Mouse (Mus musculus): ENCODE data around the gene Tpbgl. TPM values are rescaled to one million over a fixed set of nuclear protein-coding genes. Genes with fewer than 3 reads are reported as not detected.

The Tpbgl gene
- polyA plus RNA-seq, 1 experiment = 5.5 TPM

DNA sequence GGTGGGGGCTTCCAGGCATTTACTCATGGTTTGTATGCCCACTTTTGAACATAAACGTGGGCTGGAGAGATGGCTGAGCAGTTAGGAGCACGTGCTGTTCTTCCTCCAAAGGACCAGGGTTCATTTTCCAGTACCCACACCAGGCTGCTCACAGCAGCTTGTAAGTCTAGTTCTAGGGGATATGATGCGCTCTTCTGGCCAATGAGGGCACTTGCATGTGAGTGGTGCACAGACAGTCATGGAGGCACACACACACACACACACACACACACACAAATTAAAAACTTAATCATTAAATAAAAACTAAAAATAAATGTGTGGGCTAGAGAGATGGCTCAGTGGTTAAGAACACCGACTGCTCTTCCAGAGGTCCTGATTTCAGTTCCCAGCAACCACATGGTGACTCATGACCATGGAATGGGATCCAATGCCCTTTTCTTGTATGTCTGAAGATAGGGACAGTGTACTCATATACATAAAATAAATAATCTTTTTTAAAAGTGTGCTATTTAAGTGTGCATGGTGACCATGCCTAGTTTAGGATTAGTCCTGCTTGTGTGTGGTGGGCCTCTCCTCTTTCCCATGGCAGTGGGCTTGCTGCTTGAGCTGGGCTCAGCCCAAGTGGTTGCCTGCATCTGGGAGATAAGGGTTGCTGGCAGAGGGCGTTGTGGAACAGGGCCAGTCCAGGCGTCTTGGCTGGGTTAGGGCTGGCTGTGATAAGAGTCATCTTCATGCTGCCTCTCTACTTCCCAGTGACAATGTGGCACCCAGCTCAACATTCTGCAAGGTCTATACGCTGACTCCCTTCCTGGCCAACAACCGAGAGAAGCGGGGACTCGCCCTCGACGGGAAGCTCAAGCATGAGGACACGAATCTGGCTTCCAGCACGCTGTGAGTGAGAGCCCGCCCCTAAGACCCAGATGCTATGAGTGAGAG is 32.8 kb downstream of the Tpbgl start:
- TF ChIP-seq CTCF (IDR thresholded peaks at IDR 0.05; ENCODE audit: extremely low read depth, insufficient read depth, insufficient read length, insufficient replicate concordance) (no peak), POLR2A (IDR thresholded peaks at IDR 0.05; ENCODE audit: low read depth, low read length) (no peak)
- Histone ChIP-seq H3K27me3 (ENCODE audit: control insufficient read depth, insufficient read depth, low read length) (no peaks in the 10 kb centered on the region), H3K4me1 (ENCODE audit: control insufficient read depth, insufficient read depth, insufficient read length) (no peaks in the 10 kb centered on the region), H3K36me3 (ENCODE audit: control insufficient read depth, insufficient read depth, low read length) (peaks cover 11% of the 10 kb centered on the region), H3K27ac (ENCODE audit: insufficient read depth, low read length) (peak overlapping the region; percentile 43; the same call in 1 of the 2 replicates), H3K4me3 (ENCODE audit: extremely low read depth, insufficient read depth, insufficient read length) (0 out of 2 replicates have a peak overlapping the region, but pooled peaks have one; percentile 7)
- no peak for DNase-seq (ENCODE audit: low read depth in 1 of 2, low spot score in 2 of 2)
- 74% methylated on average over 15 of the region's 15 CpGs for WGBS

DNA sequence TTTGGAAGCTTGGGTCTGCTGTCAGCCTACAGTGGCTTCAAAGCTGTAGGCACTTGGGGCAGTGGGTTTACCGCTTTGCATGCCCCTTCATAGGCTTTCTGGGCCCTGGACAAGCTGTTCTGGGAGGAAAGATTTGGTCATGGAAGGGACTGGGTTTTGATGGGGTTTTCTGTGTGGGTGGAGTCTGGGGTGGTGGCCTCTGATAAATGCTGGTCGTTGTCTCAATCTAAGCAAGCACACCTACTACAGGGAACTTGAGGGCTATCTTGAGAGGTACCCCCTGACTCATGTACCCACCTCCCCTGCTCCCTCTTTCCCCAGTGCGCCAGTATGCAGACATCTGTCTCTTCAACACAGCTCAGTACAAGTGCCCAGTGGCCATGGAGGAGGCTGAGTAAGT is 34.2 kb downstream of the Tpbgl start:
- Histone ChIP-seq H3K27me3 (ENCODE audit: control insufficient read depth, insufficient read depth, low read length) (no peaks in the 10 kb centered on the region), H3K4me1 (ENCODE audit: control insufficient read depth, insufficient read depth, insufficient read length) (no peaks in the 10 kb centered on the region), H3K27ac (ENCODE audit: insufficient read depth, low read length) (no peak overlapping the region; the same call in 1 of the 2 replicates), H3K4me3 (ENCODE audit: extremely low read depth, insufficient read depth, insufficient read length) (no peak overlapping the region), H3K36me3 (ENCODE audit: control insufficient read depth, insufficient read depth, low read length) (peaks cover 11% of the 10 kb centered on the region)
- DNase-seq (ENCODE audit: low read depth in 1 of 2, low spot score in 2 of 2) = no peak
- WGBS = 82% methylated on average over 3 of the region's 3 CpGs
- no peak for TF ChIP-seq POLR2A (IDR thresholded peaks at IDR 0.05; ENCODE audit: low read depth, low read length)
- TF ChIP-seq CTCF (IDR thresholded peaks at IDR 0.05; ENCODE audit: extremely low read depth, insufficient read depth, insufficient read length, insufficient replicate concordance) = no peak

GRCm38 (mm10) chr7:99590646-99591045 is 36.3 kb downstream of the Tpbgl start:
- H3K36me3 ChIP-seq (ENCODE audit: control insufficient read depth, insufficient read depth, low read length) = peaks cover 6% of the 10 kb centered on the region
- H3K4me1 ChIP-seq (ENCODE audit: control insufficient read depth, insufficient read depth, insufficient read length) = no peaks in the 10 kb centered on the region
- WGBS = 82% methylated on average over 5 of the region's 5 CpGs
- no peaks in the 10 kb centered on the region for H3K27me3 ChIP-seq (ENCODE audit: control insufficient read depth, insufficient read depth, low read length)
- H3K4me3 ChIP-seq (ENCODE audit: extremely low read depth, insufficient read depth, insufficient read length) = no peak overlapping the region
- no peak overlapping the region for H3K27ac ChIP-seq (ENCODE audit: insufficient read depth, low read length)
- no peak for TF ChIP-seq POLR2A (IDR thresholded peaks at IDR 0.05; ENCODE audit: low read depth, low read length)
- no peak for TF ChIP-seq CTCF (IDR thresholded peaks at IDR 0.05; ENCODE audit: extremely low read depth, insufficient read depth, insufficient read length, insufficient replicate concordance)
- DNase-seq (ENCODE audit: low read depth in 1 of 2, low spot score in 2 of 2) = no peak

DNA sequence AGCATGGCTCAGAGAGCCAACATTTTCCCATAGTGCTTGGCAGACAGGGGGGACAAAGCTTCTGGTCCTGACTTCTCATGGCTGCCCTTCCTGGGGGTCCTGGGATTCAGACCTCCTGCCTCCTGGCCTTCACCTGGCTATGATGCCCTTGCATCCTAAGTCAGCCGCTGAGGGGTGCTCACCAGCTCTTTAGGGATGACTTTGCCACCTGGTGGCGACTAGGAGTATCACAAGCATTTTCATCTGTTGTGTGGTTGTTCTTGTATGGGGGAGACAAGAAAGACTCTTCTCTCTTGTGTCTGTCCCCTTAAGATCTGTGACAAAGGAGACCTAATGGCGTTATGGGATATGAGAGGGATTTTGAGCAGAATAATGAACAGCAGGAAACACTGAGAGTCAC is 36.8 kb downstream of the Tpbgl start:
- WGBS = 25% methylated on average over 3 of the region's 3 CpGs
- DNase-seq (ENCODE audit: low read depth in 1 of 2, low spot score in 2 of 2) = peak; percentile 44 to 64
- Histone ChIP-seq H3K27ac (ENCODE audit: insufficient read depth, low read length) (no peak overlapping the region), H3K4me3 (ENCODE audit: extremely low read depth, insufficient read depth, insufficient read length) (no peak overlapping the region), H3K27me3 (ENCODE audit: control insufficient read depth, insufficient read depth, low read length) (no peaks in the 10 kb centered on the region), H3K36me3 (ENCODE audit: control insufficient read depth, insufficient read depth, low read length) (peaks cover 6% of the 10 kb centered on the region), H3K4me1 (ENCODE audit: control insufficient read depth, insufficient read depth, insufficient read length) (no peaks in the 10 kb centered on the region)
- TF ChIP-seq POLR2A (IDR thresholded peaks at IDR 0.05; ENCODE audit: low read depth, low read length) (no peak), CTCF (IDR thresholded peaks at IDR 0.05; ENCODE audit: extremely low read depth, insufficient read depth, insufficient read length, insufficient replicate concordance) (peak; percentile 74; the same call in 1 of the 2 replicates)

GRCm38 (mm10) chr7:99585976-99586375 is 40.9 kb downstream of the Tpbgl start:
- H3K4me1 ChIP-seq (ENCODE audit: control insufficient read depth, insufficient read depth, insufficient read length) = no peaks in the 10 kb centered on the region
- 91% methylated on average over 8 of the region's 8 CpGs for WGBS
- peaks cover 6% of the 10 kb centered on the region for H3K36me3 ChIP-seq (ENCODE audit: control insufficient read depth, insufficient read depth, low read length)

GRCm38 (mm10) chr7:99583625-99584024 is 43.3 kb downstream of the Tpbgl start:
- Histone ChIP-seq H3K27me3 (ENCODE audit: control insufficient read depth, insufficient read depth, low read length) (no peaks in the 10 kb centered on the region), H3K36me3 (ENCODE audit: control insufficient read depth, insufficient read depth, low read length) (peaks cover 6% of the 10 kb centered on the region), H3K4me1 (ENCODE audit: control insufficient read depth, insufficient read depth, insufficient read length) (peaks cover 5% of the 10 kb centered on the region; the same call in 1 of the 2 replicates), H3K27ac (ENCODE audit: insufficient read depth, low read length) (no peak overlapping the region), H3K4me3 (ENCODE audit: extremely low read depth, insufficient read depth, insufficient read length) (no peak overlapping the region)
- WGBS = 79% methylated on average over 5 of the region's 5 CpGs
- DNase-seq (ENCODE audit: low read depth in 1 of 2, low spot score in 2 of 2) = no peak
- TF ChIP-seq POLR2A (IDR thresholded peaks at IDR 0.05; ENCODE audit: low read depth, low read length) = no peak
- TF ChIP-seq CTCF (IDR thresholded peaks at IDR 0.05; ENCODE audit: extremely low read depth, insufficient read depth, insufficient read length, insufficient replicate concordance) = no peak

More at GRCm38 (mm10) chr7:99585976-99586375, 40.9 kb downstream of the Tpbgl start:
- no peak overlapping the region for H3K4me3 ChIP-seq (ENCODE audit: extremely low read depth, insufficient read depth, insufficient read length)
- DNase-seq (ENCODE audit: low read depth in 1 of 2, low spot score in 2 of 2) = no peak
- H3K27ac ChIP-seq (ENCODE audit: insufficient read depth, low read length) = no peak overlapping the region
- no peaks in the 10 kb centered on the region for H3K27me3 ChIP-seq (ENCODE audit: control insufficient read depth, insufficient read depth, low read length)
- TF ChIP-seq CTCF (IDR thresholded peaks at IDR 0.05; ENCODE audit: extremely low read depth, insufficient read depth, insufficient read length, insufficient replicate concordance) (no peak), POLR2A (IDR thresholded peaks at IDR 0.05; ENCODE audit: low read depth, low read length) (no peak)
